Mouse (Mus musculus) right cerebral cortex, postnatal 14 days (tissue): ENCODE results near the gene Chd6.

Experiments
- DNase-seq: peaks from one replicate; pipeline ENCODE4 v3.0.0; 2022

Gene Chd6

DNA sequence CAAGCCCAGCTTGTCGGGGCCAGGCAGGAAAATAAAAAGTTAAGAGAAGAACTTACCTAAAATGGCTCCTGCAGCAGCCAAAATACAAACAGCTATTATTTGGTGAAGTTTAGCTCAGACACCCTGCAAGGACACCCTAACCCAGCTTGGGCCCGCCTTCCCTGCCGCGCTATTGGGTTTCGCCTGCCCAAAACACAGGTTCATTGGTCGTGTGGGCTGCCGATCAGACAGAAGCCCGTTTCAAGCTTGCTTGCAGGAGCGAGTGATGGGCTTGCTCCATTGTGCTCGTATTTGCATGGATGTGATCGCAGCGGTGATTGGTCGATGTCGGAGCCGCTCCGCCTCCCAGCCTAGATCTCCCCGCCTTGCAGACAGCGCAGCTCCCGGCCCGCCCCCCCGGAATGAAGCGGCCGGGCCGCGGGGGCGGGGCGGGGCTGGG is at the start of gene Chd6:
Chd6 (minus strand) TSS at position 143 of the 439 bp plus-strand sequence.
- DNase-seq, result peak; percentile 99

GRCm38 (mm10) chr2:161150004-161150842 is 41.3 kb upstream of the Chd6 start:
- no peak for DNase-seq

- DNase-seq, result no peak
Observed at GRCm38 (mm10) chr2:161148428-161149020, 39.6 kb upstream of the Chd6 start.

- peak; percentile 16 for DNase-seq
Observed at GRCm38 (mm10) chr2:161147656-161148427, 39.0 kb upstream of the Chd6 start.

DNA sequence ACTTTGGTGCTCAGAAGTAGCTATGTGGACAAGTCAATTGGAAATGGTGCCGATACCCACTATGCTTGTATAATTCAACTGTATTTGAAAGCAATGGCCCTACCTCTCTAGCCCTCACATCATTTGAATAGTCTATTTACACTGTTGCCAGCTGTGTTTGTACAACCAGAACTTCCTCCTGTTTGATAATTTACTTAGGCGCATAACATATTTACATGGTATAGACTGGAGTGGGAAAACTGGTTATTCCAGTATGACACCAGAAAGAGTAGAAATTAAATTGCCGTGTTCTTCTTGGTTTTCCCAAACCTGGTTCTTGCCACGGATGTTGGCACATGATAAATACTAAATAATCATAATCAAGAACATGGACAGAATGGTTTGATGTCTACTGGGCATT is 35.9 kb upstream of the Chd6 start:
- DNase-seq, result no peak

- DNase-seq, result no peak
Observed at GRCm38 (mm10) chr2:161138672-161139536, 30.0 kb upstream of the Chd6 start.

DNA sequence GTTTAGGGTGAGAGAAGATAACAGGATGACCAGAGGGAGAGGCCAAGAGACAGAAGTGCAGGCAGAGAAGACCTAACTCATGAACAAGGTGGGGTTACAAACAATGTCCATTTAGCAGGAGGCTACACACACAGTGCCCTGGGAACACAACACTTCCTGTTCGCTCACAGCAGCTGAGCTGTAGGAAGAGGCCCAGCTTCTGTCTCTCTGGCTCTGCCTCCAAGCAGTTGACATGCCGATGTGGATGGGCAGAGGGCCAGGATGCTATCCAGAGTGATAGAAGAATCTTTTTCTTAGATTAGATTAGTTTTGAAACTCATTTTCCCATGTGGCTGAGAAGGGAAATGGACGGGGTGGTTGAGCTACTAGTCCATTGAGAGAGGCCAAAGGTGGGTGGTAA is 28.1 kb upstream of the Chd6 start:
- no peak for DNase-seq

- DNase-seq, result no peak
Observed at GRCm38 (mm10) chr2:161128367-161129111, 19.7 kb upstream of the Chd6 start.

DNA sequence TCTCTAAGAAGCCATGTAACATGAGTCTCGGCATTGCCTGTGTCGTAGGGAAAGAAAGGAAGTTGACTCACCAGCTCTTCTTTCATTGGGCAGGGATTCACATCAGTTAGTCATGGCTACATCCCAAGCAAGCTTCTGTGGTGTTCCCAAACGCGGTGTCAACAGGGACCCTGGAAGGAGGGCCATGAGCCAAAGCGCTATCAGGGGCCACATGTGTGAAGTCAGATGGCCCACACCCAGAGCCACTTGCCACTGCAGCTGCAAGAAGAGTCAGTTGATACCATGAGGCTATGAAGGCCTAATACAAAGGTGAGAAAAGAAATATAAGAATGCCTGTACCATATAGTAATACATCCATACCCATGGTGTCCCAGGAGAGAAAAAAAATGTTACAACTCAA is 3.1 kb upstream of the Chd6 start:
- DNase-seq, result no peak

DNA sequence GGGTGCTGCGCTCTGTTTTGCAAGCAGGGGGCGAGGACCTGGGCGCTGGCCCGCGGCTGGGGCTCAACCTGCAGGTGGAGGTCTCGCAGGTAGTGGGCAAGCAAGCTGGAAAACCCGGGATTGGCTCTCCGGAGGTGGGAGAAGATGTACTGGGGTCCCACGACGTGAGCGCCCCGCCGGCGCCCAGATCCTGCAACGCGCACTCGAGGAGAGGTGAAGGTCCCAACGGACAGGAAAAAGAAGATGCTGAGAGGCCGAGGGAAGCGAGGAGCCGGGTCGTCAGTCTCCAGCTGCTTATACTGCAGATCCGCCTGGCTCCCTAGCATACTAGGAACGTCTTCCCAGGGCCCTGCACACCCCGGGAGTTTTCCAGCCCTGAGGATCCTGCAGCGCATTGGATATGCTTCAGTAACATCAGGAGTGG is 535 bp upstream of the Chd6 start:
- DNase-seq, result peak; percentile 41

DNA sequence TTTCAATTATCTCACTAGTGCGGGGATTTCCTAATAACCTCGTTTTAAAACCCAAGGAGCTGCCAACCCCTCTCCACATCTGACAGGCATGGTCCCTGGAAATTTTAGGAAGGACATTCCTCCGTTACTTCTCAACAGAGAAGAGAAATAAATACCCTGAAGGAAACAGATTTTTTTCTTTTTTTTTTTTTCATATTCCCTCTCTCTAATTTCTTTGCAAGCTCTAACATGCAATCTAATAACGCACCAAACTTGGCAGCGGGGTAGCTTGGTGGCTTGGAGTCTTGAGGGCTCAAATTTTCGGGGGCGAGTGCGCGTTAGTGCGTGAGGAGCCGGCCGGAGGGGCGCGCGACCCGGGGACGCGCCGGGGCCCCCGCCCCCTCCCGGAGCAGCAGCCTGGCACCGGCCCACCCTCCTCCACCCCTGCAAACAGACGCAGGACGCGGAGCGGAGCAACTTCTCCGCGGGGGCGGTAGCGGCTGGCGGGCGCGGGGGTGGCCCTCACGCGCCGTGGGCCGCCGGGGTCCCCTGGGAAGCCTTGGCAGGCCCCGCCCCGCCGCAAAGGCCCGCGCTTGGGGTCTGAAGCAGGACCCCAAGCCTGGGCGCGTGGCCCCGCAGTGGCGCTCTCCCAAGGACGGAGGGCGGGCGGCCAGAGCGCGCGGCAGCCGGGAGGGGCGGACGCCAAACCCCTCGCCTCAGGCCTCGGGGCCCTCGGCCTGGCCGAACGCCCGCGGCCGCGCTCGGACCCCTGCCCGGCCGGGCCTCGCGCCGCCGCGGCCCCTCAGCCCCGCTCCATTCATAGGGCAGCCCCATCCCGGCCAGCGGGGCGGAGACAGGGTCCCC is 569 bp downstream of the Chd6 start:
- peak; percentile 42 for DNase-seq

GRCm38 (mm10) chr2:161107236-161107635 is 1.6 kb downstream of the Chd6 start:
- DNase-seq, result no peak

GRCm38 (mm10) chr2:161103769-161104168 is 5.1 kb downstream of the Chd6 start:
- DNase-seq, result no peak

DNA sequence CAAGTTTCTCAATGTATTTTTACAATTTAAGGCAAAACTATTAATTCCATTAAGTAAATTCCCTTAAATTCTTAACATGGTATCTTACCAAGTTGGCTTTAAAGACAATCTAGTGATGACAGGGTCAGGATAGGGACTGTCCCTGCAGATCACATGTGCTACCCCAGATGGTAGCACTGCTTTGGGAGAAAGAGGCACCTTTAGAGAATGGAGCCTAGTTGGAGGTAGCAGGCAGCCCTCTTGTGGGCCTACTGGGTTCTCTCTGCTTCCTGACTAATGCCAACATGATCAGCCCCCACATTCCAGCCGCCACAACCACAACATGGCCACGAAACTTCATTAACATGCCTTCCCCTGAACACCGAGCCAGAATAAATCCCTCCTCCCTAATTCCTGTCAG is 6.8 kb downstream of the Chd6 start:
- no peak for DNase-seq

DNA sequence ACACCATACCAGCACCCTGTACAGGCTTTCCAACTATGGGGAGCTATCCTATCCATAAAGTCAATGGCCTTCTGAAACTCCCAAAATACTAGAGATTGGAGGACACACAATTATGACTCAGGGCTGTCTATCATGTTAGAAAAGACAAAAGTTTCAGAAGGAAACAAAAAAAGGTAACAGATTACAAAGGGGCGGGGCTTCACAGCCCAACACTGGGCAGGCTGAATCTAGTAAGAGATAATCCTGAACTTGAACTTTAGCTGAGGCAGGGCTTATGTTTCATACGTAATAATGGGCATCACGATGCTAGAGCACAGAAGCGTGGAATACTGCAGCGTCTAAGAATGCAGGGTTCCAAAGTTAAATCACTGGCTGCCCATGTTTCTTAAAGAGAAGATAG is 11.1 kb downstream of the Chd6 start:
- DNase-seq, result no peak

- DNase-seq, result no peak
Observed at GRCm38 (mm10) chr2:161090746-161091405, 18.0 kb downstream of the Chd6 start.

DNA sequence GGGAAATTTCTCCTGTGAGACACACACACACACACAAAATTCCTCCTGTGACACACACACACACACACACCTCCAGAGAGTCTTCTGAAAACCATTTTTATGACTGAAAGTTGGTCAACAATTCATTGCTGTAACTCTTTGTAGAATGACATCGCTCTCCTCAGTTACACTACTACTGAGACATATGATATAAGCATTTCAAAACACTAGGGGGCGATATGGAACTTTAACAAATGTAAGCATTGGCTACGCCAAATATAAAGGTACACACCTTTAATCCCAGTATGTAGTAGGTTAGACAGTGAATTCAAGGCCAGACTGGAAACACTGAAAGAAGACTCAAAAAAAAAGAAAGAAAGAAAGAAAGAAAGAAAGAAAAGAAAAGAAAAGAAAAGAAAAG is 18.7 kb downstream of the Chd6 start:
- no peak for DNase-seq

DNA sequence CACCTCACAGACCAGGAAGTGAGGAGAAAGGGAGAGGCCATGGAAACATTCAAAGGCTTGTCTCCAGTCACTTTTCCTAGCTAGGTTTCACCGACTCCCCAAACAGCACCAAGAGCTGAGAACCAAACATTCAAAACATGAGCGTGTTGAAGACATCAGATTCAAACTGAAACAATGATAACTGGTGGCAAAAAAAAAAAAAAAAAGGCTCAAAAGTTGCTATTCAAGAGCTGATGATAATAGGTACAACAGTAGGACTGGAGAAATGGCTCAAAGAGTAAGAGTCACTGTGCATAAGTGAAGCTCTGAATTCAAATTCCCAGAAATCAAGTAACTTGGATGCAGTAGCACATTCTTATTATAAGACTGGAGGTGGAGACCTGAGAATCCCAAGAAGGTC is 30.3 kb downstream of the Chd6 start:
- DNase-seq, result no peak

DNA sequence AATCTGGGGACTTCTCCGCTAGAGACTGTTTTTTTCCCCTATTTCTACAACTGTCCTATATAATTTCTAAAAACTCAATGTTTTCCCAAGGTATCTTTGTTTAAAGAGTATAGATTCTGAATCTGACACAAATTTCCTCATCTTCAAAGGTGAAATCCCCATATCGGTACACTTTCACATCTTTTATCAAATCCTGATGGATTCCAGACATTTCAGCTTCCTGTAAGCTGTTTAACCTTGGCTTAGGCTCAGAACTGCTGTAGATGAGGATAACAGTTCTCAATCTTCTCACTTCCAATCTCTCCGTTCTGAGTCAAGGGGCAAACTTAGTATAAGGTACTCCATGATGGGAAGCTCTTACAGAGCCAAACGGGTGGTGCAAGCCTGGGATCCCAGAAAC is 32.6 kb downstream of the Chd6 start:
- no peak for DNase-seq

- no peak for DNase-seq
Observed at GRCm38 (mm10) chr2:161075553-161075952, 33.3 kb downstream of the Chd6 start.
